Mouse (Mus musculus) bone marrow macrophage, adult 2 months (primary cell): ENCODE results near the gene 4930438A08Rik.

ENCODE experiments used
- CTCF ChIP-seq: IDR thresholded peaks from 2 replicates; pipeline ENCODE4 v1.5.1; 2012; ENCODE audit warnings: low read depth, mild to moderate bottlenecking, low read length, moderate library complexity
- POLR2A ChIP-seq: IDR thresholded peaks from 2 replicates; pipeline ENCODE4 v1.6.1; 2012; ENCODE audit warnings: mild to moderate bottlenecking, low read depth, low read length, borderline replicate concordance

- TF ChIP-seq CTCF = no peak
- no peak for TF ChIP-seq POLR2A
Measured at GRCm38 (mm10) chr11:58282518-58282917, 7.9 kb downstream of the 4930438A08Rik start.
